Mouse (Mus musculus) gastrocnemius, adult 18-20 months (tissue): ENCODE measurements at regions not wholly inside any gene's neighbourhood (a gene's known extent, or its start where the extent isn't known, plus 50 kb on each side); places are given as distances from the start of the nearest gene placed in this dataset.
A peak's percentile ranks its signal among the peaks of the same experiment; 100 is the strongest.

Experiments
- DNase-seq: peaks from one replicate; pipeline ENCODE4 v3.0.0; 2021; ENCODE audit warnings: low spot score

DNA sequence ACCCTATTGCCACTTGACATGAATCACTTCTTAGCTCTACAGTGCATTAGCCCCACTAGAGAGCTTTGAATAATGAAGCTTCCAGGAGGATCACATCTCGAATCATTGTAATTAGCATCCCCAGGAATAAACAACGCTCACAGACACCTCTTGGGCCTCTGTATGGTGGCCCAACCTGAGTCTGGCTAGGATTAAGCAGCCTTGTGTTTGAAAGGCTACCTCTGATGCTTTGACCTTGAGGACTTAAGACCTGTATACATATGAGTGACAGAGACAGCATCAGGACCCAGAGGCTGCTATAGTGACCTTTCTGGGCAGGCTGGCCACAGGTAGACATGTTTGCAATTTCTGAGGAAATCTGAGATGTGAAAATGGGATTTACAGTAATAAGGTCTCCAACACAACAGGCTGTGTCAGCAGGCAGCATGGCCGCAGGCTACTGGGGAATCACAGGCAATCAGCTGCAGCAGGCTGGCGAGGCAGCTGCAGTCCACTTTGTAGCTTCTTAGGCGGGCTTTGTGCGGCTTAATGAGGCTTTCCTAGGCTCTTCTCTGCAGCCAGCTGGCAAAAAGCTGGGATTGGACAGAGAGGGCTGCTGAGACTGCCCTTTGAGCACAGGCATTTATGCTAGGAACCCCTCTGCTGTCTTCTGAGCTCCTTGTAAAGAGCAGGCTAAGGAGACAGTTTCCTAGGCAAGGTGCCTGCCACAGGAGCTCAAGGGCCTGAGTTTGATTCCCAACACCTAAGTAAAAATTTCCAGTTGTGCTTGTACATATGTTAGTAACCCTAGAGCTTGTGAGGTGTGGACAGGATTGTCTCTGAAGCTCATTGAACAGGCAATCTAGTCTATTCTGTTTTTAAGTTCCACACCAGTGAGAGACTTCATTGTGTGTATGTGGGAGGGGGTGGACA lies 768.1 kb upstream of the Auts2 start:
- no peak for DNase-seq

DNA sequence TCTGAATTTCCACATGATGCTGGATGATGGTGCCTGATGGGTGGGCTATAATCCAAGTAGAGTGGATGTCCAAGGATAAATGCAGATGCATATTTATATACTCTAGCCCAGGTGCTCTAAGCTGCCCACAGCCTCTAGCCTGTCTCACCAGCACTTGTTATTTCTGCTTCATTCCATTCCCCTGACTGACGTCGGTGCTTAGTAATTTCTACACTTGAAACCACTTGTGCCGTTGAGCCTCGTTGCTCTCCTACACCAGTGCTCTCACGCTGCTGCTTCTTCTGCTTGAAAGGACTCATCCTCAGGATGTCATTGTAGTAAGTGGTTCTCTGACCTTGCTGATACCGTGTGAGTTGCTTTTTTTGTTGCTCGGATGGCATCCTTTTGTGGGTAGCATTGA lies 724.7 kb upstream of the Auts2 start:
- no peak for DNase-seq

DNA sequence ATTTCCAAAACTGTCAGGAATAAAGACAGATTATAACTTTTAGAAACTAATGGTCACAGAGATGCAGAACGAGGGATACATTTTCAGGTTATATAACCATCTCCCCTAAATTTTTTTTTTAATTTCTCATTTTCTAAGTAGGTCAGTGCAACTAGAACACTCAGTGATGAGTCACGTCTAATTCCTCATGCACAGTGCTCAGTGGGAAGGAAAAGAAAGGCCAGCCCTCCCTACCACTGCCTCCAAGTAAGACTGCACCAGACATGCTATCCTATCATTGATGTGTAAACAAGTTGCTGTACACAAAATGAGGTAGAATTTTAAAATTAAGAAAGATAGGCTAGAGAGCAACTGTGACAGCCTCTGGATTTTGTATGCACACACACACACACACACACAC lies 724.2 kb upstream of the Auts2 start:
- DNase-seq: no peak

DNA sequence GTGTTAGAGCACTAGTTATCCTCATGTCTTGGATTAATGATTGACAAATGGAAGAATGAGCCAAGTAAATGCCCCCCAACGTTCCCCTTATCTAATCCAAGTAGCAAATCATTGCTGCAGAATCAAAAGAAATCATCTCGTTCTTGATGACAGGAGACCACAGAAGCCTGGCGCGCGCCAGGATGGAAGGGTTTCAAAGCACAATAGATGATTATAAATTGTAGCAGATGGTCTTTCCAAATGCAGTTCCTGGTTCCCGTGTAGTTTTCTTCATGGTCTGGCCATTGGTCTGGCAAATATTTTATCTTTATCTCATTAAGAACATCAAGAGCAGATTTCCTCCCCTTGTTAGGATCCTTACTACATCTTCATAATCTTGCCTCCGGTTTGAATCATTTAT lies 721.8 kb upstream of the Auts2 start:
- DNase-seq: no peak

DNA sequence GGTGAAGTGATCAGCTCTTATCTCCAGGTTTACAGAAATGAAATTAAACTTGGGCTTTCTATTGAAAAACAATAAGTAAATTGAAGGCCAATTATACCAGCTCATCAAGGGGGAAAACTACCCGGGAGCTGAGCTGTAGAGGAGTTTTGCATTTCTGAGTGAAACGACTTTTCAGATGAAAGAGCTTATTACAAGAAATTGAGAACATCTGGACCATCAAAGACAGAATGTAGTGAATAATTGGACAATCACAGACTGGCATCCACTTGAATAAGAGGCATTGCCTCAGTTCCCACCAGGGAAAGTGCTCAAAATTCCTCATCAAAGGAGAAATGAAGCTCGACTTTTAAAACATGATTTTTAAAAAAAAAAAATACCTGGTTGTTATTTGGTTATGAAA lies 675.7 kb upstream of the Auts2 start:
- no peak for DNase-seq

DNA sequence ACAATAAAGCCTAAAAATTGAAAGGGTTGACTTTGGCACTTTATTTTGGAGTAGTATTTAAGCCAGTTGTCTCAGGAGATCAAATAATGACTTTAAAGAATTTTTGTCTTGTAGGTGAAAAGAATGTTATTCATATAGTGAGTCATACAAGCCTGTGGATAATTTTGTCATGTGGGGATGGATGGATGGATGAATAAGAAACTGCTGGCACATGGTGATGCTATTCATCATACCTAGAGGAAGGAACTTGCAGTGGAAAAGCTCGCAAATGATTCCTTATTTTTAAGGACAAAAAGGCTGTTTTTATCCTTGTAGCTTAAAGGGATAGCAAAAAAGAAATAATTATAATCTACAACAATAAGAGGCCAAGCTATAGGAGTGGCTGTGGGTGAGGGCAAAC lies 655.4 kb upstream of the Auts2 start:
- DNase-seq: no peak

DNA sequence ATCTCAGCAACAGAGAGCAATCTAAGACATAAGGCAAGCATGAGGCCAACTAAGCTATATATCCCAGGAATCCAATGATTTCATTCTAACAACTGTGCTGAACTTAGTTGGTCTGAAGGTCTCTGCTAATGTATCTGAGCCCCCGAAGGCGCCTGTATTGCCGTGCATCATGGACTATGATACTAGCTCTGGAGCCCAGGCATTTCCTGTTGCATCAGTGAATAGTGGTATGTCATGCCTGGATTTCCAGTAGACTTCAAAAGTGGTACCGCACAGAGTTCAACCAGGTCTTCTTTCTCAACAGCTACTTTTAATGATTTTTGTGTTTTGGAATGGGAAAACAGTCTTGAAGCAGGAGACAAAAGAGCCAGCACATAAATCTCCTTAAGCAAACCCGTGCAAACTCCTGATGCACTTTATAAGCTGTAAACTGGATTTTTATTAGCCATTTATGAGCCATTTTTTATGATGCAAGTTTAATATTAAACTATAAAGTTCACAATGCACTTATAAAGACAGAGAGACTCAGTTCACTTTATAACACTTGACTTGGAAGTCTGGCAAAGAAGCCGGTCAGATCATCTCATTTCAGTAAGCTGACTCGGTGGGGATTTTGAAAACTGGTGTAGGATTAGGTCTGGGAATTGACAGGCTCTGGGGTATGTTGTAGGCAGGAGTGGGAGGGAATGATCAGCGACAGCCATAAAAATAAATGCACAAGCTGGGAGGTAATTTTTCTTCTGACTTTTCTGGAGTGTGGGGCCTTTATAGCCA lies 646.8 kb upstream of the Auts2 start:
- DNase-seq: no peak

DNA sequence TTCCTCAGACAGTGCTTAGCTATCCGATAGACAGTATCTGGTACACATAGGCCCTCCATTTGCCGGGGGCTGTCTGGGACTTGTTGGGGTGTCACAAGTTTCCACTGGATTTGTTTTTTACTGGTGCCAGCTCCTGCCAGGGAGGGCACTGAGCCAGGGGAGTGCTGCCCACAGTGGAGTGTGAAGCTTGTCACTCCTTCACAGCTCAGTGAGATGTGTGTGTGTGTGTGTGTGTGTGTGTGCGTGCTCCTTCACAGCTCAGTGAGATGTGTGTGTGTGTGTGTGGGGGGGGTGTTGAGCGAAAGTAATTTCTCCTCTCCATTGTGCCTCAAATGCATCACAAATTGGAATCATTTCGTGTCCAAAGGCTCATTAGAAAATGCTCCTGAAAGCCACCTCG lies 632.5 kb upstream of the Auts2 start:
- DNase-seq: no peak

DNA sequence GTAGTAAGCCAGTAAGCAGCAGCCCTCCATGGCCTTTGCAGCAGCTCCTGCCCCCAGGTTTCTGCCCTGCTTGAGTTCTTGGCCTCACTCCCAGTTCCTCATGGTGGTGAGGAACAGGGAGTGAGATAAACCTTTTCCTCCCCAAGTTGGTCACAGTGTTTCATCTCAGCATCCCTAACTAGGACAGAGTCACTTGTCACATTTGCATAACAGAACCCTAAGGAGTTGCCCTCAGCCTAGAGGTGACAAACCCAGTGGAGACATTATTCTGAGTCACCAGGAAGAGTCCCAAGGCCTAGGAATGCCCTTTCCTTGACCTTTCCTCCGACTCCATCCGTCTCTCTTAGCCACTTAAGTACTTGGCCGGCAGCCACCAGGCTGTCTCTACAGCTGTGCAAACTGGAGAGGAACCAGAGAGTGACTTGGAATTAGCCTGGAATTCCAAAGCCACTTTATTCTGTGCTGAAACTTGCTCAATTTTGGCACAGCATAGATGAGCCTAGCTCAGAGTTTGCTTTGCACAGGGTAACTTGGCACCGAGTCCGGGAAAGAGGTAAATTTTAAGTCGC lies 630.1 kb upstream of the Auts2 start:
- peak; percentile 81 for DNase-seq

DNA sequence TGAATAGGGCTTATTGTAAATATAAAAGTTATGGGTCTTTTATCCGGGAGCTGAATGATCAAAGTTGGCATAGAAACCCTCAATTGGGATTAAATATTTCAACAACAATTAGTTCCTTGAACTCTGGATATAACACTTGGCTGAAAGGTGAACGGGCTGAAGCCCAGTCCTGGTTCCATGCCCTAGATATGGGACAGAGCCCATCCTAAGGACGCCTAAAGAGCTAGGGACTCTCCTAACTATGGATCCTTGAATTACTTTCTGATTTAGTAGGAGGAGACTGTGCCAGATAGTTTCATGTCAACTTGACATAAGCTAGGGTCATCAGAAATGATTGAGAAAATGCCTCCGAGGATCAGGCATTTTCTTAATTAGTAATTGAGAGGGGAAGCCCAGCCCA lies 629.5 kb upstream of the Auts2 start:
- no peak for DNase-seq

DNA sequence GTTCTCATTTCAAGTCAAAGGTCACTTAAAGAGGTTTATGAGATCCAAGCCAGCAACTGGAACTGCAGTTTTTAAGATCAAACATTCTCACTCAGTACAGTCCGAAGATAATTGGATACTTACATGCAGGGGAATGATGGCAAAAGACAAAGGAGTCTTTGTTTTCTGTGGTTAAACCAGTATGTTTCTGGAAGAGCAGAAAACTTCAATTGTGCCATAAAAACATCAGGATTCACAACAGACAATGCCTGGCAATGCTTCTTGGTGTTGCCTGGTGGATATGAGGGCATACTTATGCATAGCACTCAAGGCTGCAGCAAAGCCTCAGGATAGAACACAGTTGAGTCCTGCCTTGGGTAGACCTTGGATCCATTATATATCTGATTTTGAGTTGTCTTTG lies 628.1 kb upstream of the Auts2 start:
- no peak for DNase-seq

DNA sequence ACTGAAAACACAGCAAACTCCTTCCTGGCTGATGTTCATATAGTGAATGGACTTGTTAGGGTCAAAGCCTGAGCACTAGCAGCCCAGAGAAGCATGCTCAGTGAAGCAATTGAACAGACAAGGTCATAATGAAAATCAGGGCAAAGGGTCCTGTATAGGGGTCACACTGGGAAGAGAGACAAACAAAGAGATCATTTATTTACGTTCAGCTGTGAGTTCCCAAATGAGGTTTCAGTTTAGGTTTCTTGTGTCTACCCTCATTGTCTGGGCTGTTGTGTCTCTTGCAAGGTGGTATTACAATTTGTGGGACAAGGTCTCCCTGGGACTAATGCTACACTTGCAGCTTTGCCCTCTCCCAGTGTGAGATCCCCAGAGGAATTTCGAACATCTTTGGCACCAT lies 624.4 kb upstream of the Auts2 start:
- DNase-seq: no peak

DNA sequence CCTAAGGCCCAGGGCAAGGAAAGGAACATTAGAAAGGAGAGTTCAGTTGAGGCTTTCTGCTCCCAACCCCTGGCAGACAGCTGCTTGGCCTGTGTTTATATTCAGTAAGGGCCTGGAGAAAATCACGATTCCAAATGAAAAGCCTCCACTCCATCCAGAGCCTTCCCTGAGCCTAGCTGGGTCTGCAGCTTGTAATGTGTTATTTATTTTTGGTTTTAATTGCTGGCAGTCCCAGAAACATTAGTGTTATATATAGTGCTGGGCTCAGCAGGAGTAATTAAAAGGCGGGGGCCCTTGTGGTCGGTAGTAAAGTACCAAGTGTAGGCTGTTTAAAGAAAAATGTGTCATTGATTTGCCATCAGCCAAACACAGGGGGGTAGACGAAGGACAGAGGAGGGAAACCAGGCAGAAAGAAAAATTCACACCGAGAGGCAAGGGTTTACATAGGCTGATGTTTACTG lies 623.9 kb upstream of the Auts2 start:
- DNase-seq: no peak

DNA sequence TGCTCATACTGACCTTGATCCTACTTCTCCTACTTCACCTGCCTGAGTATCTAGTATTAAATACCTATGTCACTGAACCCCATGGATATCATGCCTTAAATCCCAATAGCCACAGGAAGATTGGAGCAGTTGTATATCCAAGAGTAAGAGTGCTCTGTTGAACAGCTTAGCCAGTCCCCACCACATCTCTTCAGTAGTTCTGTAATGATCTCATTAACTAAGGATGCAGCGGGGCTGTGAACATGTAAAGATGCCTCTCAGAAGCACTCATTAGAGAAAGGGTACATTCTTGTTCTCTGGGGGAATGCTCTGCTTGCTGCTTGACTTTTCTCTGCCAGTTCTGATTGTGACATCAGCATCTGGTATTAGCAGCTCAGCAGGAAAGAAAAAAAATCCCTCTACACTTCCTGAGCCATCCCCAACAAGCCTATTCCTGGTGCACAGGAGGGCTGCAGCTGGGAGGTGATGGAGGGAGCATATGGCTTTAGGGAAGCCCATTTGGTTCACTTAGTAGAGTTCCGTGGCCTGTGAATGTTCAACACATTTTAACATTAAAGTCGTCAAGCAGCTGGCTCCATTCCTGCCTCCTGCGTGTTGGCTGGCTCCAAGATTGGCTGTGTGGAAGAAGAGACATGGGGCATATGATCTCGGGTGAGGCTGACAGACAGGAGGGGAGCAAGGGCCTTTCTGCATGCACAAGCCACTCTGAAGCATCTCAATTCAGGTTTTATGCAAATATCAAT lies 613.1 kb upstream of the Auts2 start:
- DNase-seq: no peak

DNA sequence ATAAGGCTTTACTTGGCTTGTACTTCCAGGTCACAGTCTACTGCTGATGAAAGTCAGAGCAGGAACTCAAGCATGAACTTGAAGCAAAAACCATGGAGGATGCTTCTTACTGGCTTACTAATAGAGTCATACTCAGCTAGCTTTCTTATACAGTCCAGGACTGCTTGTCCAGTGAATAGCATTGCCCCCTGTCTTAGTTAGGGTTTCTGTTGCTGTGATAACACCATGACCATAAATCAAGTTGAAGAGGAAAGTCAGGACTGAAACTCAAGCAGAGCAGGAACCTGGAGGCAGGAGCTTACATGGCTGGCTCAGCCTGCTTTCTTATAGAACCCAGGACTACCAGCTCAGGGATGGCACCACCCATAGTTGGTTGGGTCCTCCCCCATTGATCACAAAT lies 602.9 kb upstream of the Auts2 start:
- no peak for DNase-seq

DNA sequence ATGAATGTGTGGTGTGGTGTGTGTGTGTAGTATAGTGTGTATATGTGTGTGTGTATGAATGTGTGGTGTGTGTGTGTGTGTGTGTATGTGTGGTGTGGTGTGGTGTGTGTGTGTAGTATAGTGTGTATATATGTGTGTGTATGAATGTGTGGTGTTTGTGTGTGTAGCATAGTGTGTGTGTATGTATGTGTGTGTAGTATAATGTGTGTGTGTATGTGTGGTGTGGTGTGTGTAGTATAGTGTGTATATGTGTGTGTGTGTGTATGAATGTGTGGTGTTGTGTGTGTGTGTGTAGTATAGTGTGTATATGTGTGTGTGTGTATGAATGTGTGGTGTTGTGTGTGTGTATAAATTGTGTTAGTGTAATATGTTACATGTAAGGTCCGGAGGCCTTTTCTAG lies 600.5 kb upstream of the Auts2 start:
- DNase-seq: no peak

DNA sequence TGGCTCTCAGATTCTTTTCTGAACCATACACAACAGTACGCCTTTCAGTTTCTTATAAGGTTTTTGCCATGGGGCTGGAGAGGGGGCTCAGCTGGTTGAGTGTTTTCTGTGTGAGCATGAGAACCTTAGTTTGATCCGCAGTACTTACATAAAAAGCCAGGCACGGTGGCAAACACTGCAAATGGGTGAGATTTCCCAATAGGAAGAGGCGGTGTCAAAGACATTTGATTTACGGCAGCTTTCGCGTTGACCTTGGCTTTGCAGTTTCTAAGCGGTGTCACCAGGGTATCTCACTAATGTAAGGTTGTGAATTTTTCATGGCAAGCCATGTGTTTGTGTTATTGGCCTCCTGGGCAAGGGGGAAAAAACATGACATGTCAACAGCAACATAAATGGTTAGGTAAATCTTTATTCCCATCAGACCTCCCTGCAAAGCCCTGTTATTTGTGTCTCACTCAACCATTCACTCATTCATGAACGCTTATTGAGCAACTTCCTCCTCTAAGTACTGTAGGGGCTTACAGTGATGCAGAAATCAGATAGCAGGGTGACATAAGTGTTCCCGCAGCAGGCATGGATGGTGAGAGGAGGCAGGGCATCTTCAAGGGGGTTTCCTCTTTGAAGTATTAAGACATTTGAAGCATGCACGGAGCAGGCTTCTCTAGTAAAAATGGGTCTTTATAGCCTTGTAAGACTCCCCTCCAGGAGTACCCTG lies 599.4 kb upstream of the Auts2 start:
- DNase-seq: no peak

DNA sequence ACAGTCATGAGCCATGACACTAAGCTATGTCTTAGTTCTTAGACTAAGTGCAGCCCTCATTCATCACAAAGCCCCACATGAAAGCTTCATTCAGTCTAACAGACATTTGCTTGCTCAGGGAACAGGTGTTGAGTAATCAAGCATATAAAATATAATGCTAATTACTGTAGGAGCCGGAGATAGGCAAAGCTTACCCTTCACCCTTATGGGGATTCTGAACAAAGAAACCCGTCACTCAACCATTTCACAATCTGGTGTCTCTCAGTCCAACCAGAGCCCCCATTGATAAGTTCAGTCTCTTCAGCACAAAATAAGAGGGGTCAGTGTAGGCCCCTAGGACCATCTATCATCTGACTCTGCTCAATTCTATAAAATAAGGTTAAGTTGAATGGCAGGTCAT lies 587.9 kb upstream of the Auts2 start:
- no peak for DNase-seq

DNA sequence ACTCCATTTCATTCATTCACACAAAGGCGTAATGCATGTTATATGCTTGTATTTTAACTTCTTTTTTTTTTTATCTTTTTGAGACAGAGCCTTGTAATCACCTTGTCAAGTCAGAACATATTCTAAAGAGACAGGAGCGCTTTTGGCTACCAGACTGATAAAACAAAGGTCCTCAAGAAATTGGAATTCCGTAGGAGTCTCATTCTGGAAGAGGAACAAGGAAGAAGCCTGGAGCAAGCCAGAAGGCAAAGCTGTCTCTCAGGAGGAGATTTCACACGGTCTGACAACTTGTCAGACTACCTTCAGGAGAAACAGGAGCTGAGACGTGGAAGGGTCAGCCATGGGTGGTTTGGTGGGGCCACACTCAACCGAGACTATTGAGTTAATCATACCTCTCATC lies 587.2 kb upstream of the Auts2 start:
- no peak for DNase-seq

DNA sequence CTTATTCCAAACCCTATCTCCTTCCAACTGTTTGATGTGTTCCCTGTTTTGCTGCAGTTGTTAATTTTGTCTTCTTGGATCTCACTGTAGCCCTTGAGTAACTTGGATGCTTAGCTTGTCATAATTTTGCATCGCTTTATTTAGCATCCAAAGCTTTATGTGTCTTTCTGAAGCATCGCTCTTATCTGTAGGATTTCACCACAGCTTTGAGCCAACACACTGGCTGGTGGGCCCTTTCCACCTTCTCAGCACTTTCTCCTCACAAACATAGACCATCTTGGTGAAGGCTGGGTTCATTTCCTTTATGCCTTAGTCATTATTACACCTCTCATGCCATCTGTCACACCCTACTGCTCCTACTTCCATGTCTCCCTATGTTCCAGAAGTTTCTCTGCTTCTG lies 581.1 kb upstream of the Auts2 start:
- DNase-seq: no peak

DNA sequence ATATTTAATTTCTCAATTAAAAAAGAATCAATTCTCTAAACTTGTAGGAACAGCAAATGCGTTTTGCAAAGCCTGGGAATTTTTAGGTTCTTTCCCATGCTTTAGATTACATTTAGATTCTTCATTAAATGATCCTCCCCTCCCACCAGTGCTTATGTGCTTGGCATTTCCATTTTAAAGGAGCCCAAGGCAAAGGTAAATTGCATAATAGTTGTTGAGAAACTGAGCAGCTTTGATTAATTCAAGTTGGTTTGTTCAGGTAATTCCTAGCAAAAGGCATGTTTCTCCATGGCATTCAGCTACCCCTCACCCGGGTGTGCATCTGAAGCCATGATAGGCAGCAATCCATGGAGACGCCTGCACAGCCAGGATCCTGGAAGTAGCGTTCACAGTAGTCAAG lies 570.8 kb upstream of the Auts2 start:
- DNase-seq: no peak
